Mouse (Mus musculus): ENCODE measurements around the gene Fancl. TPM values are rescaled to one million over a fixed set of nuclear protein-coding genes. Genes with fewer than 3 reads are reported as not detected.

Fancl gene
- total RNA-seq, 2 experiments from 2014 or later, result 8.8 to 12.1 TPM

DNA sequence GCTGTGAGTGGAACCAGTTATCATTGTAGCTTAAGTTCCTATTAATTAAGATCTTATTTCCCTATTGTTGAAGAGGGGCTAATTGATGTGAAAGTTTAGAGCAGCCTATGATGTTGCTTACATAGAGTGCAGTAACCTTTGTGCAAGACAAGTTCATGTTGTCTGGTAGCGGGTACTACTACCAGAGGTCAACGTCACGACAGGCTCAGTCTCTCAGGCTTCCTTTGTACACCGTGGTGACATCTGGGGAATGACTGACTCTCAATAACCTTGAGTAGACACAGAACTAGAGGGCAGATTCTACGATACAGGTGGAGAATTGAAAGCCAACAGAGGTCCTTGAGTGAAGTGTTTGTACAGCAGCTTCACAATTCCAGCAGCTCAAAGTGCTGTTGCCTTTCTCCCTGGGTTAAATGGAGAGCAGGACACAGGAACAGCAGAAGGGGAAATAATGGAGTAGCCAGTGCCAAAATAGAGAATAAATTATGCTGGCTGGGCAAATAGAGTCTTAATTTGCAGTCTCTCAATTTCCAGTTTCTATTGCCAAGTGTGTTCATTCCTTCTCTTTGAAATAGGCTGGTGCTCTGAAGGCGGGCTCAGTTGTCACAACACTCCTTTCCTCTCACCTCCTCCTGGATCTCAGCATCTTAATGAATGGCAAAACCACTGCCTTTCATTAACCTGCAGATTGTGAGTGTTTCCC is 91.3 kb downstream of the Fancl start:
- intact Hi-C loops (cut with DNase I), result no loop called here
- no peak for DNase-seq (ENCODE audit: extremely low spot score in 1 of 2, low spot score in 2 of 2)

DNA sequence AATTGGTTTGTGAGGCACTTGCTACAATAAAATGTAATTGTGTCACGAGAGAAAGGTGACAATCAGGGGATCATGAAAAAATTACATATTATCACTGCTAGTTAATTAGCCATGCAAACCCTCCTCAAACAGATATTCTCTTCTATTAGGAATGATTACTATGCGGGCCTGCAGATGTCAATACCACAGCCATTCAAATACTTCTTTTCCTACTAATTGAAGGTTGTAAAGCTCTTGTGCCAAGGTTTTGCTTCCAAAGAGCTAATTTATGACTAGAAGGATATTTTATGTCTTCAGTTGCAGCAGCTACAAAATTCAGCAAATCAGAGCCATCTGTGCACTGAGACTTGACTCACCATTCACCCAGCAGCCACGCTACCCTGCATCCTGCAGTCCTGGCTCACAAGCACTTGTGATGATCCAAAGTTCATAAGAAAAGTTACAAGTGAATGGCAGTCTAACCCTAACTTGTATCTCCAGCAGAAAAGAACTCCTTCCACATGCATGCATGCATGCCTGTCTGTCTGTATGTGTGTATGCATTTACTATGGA is 95.8 kb downstream of the Fancl start:
- DNase-seq (ENCODE audit: extremely low spot score in 1 of 2, low spot score in 2 of 2), result no peak
- intact Hi-C loops (cut with DNase I), result loop anchor here (10.0 kb wide), 1 partner anchor 277 kb away; no protein-coding TSS in a partner anchor

DNA sequence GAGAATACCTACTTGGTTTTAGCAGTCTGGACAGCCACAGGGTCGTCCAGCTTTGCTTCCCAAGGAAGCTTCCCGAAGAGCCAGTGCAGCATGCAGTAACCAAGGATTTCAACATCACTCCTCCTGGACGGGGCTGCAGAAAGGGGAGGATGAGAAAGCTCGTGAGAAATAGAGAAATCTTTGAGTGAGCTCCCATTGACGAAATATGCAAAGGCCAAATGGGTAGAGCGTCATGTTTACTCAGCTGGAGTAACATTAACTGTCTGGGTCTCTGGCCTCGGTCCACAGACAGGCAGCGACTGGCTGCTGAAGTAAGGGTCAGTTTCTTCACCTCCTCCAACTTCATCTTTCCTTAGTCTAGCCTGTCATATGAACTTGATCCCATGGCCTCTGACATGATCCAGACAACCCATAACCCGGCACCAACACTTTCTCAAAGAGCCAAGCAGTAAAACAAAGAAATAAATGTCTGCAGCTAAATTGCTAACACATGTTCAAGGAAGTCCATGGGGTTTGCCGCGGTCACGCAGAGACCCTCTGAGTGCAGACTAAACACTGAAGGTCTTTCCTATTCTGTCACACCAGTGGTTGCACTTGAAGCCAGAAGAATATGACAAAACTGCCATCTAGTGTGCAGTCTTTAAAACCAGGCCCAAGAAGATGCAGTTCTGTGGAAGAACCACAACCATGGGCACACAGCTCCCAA is 104.0 kb downstream of the Fancl start:
- intact Hi-C loops (cut with DNase I), result loop anchor here (10.0 kb wide), 1 partner anchor 285 kb away; no protein-coding TSS in a partner anchor
- peak; percentile 59 to 62 for DNase-seq (ENCODE audit: extremely low spot score in 1 of 2, low spot score in 2 of 2)

- DNase-seq (ENCODE audit: extremely low spot score in 1 of 2, low spot score in 2 of 2), result no peak
- intact Hi-C loops (cut with DNase I), result no loop called here
These were observed 110.0 kb downstream of the Fancl start for GRCm38 (mm10) chr11:26495951-26496350.

GRCm38 (mm10) chr11:26513683-26514082 is 127.7 kb downstream of the Fancl start:
- DNase-seq (ENCODE audit: extremely low spot score in 1 of 2, low spot score in 2 of 2), result no peak
- intact Hi-C loops (cut with DNase I), result no loop called here

DNA sequence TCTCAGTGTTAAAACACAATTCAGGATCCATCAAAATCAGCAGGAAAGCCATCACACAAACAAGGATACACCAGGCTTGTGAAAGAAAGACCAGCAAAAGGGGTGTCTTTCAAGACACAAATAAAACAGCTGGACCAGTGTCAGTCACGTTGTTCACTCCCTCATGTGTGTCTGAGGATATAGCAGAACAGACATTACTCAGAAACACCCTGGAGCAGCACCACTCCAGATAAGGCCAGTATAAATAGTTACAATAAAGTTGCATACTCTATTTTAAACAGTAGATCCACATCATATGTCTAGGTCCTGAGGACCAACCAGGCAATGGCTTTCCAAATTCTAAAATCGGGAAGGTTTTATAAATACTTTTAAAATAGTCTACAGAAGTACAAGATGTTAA is 130.2 kb downstream of the Fancl start:
- no peak for DNase-seq (ENCODE audit: extremely low spot score in 1 of 2, low spot score in 2 of 2)
- intact Hi-C loops (cut with DNase I), result no loop called here

- DNase-seq (ENCODE audit: extremely low spot score in 1 of 2, low spot score in 2 of 2), result no peak
- intact Hi-C loops (cut with DNase I), result no loop called here
These were observed 133.1 kb downstream of the Fancl start for GRCm38 (mm10) chr11:26518991-26519390.

Other genes starting within 250 kb of the Fancl start
- gene 5730522E02Rik, start 175.4 kb upstream of the Fancl start, total RNA-seq (2021), result 10 to 100 TPM; 16.2 to 21.0 TPM
- not detected for gene Gm6899, start 207.1 kb downstream of the Fancl start, total RNA-seq (2021)
- 1 to 10 TPM; 2.1 to 2.2 TPM for gene Vrk2, start 207.9 kb downstream of the Fancl start, total RNA-seq (2021)

All from left cerebral cortex, postnatal 10 days (tissue).